Mouse (Mus musculus) ES-E14 (cell line): ENCODE measurements around the gene Abcb1b. TPM values are rescaled to one million over a fixed set of nuclear protein-coding genes. Genes with fewer than 3 reads are reported as not detected.

ENCODE experiments used
- DNase-seq: peaks from one replicate; pipeline ENCODE4 v3.0.0-alpha.2; 2013; ENCODE audit warnings: low read depth, low spot score
- H3K27ac ChIP-seq: 2 replicates; pipeline ENCODE4 v1.5.1; 2012; ENCODE audit warnings: low read depth, mild to moderate bottlenecking, low read length, moderate library complexity, mixed read lengths; ENCODE audit not compliant: poor library complexity, insufficient read depth, severe bottlenecking
- H3K36me3 ChIP-seq: 2 replicates; pipeline ENCODE4 v1.6.1; 2012; ENCODE audit warnings: mild to moderate bottlenecking, low read length, moderate library complexity, mixed read lengths; ENCODE audit not compliant: control insufficient read depth, poor library complexity, insufficient read depth, severe bottlenecking
- H3K4me1 ChIP-seq, 2 experiments: fragments of 150-350 bp in 1 of 2; sonication (generic) in 1 of 2; 2 replicates each; pipeline ENCODE4 v1.6.1; 2012; ENCODE audit warnings: low read length in 2 of 2, mild to moderate bottlenecking in 1 of 2, mixed read lengths in 1 of 2; ENCODE audit not compliant: control insufficient read depth in 2 of 2, insufficient read depth in 2 of 2, poor library complexity in 1 of 2
- H3K4me3 ChIP-seq, 2 experiments: fragments of 150-350 bp in 1 of 2; sonication (generic) in 1 of 2; 2 replicates each; pipeline ENCODE4 v1.5.1; 2012; ENCODE audit warnings: low read length in 2 of 2, low read depth in 1 of 2, mild to moderate bottlenecking in 1 of 2, mixed read lengths in 1 of 2; ENCODE audit not compliant: insufficient read depth in 1 of 2, poor library complexity in 1 of 2, severe bottlenecking in 1 of 2
- H3K9ac ChIP-seq: 2 replicates; pipeline ENCODE4 v1.6.1; 2012; ENCODE audit warnings: low read depth, mild to moderate bottlenecking, low read length, mixed read lengths; ENCODE audit not compliant: poor library complexity, insufficient read depth, severe bottlenecking
- H3K9me3 ChIP-seq: fragments of 150-350 bp; sonication (generic); 2 replicates; pipeline ENCODE4 v1.6.1; 2012; ENCODE audit warnings: low read depth, mild to moderate bottlenecking, low read length; ENCODE audit not compliant: control insufficient read depth, insufficient read depth
- CHD2 ChIP-seq: IDR thresholded peaks from 2 replicates; pipeline ENCODE4 v1.6.1; 2014; ENCODE audit warnings: mild to moderate bottlenecking, low read depth, low read length, inconsistent platforms
- HCFC1 ChIP-seq: IDR thresholded peaks from 2 replicates; pipeline ENCODE4 v1.6.1; 2012; ENCODE audit warnings: low read length, inconsistent platforms, borderline replicate concordance; ENCODE audit not compliant: insufficient read depth
- MAFK ChIP-seq: IDR thresholded peaks from 2 replicates; pipeline ENCODE4 v1.6.1; 2014; ENCODE audit warnings: mild to moderate bottlenecking, low read depth, low read length, inconsistent platforms; ENCODE audit not compliant: insufficient read depth
- ZC3H11A ChIP-seq: IDR thresholded peaks from 2 replicates; pipeline ENCODE4 v1.6.1; 2012; ENCODE audit warnings: low read depth, mild to moderate bottlenecking, inconsistent platforms, low read length, borderline replicate concordance
- ZNF384 ChIP-seq: IDR thresholded peaks from 2 replicates; pipeline ENCODE4 v1.6.1; 2012; ENCODE audit warnings: low read depth, low read length, inconsistent platforms
- in situ Hi-C, 2 experiments: fragments of 600-800 bp; cut with MboI; formaldehyde crosslinking; loops; one replicate each; pipeline ENCODE4 v1.15.1; 2025; ENCODE audit warnings: low sequenced_read_pairs in 2 of 2, inconsistent platforms in 1 of 2; ENCODE audit not compliant: unreplicated experiment in 2 of 2
- total RNA-seq: library from RNA; depleted of rRNA; stranded (reverse); fragments of 300-350 nt; gene quantifications from 2 replicates; pipeline ENCODE4 v1.2.3, GENCODE M21; 2012

Abcb1b gene
- total RNA-seq, 1 experiment = 72.2 TPM

DNA sequence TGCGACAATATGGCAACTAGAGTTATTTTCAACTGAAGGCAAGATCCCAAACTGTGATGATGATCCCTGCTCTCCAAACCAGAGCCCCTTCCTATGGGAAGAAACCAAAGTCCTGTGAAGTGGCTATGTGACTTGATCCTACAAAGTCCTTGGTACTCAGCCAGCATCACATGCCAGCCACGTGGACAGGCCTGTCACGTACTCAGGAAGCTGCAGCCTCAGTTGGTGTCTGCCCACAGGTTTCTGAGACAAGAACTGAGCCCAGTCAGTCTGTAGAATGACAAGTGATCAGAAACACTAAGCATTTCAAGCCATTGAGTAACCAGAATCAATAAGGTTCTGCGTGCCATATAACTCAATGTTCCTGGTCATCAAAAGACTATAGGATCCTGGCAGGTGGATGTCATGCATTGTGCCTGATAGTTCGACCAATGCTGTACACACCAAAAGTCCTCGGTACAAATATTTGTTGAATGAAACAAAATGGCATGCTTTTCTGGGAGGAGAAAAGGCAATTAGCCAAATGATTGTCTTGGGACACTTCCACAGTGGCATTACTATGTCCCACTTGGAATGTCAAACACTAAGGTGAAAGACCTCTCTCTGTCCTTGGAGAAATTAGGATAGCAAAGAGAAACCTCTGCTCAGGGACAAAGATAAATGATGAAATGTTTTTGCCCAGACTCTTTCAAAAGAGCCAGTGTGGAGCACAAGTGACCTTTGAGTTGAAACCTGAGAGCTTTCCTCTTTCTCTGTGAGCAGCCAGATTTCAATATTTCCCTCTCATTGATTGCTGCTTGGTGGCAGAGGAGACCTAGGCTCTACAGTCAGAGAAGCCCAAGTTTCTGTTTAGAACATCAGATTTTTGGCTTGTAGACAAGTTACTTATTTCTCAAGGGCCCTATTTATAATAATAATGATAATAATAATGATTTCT is 75.3 kb downstream of the Abcb1b start:
- Histone ChIP-seq H3K9me3 (no peaks in the 10 kb centered on the region), H3K4me3 (no peak overlapping the region), H3K4me1 (no peaks in the 10 kb centered on the region), H3K9ac (no peak overlapping the region), H3K27ac (no peak overlapping the region), H3K36me3 (no peaks in the 10 kb centered on the region)
- no peak for TF ChIP-seq ZC3H11A
- TF ChIP-seq CHD2 = no peak
- TF ChIP-seq MAFK = no peak
- TF ChIP-seq HCFC1 = no peak
- TF ChIP-seq ZNF384 = no peak
- in situ Hi-C loops = no loop called here
- DNase-seq = no peak

DNA sequence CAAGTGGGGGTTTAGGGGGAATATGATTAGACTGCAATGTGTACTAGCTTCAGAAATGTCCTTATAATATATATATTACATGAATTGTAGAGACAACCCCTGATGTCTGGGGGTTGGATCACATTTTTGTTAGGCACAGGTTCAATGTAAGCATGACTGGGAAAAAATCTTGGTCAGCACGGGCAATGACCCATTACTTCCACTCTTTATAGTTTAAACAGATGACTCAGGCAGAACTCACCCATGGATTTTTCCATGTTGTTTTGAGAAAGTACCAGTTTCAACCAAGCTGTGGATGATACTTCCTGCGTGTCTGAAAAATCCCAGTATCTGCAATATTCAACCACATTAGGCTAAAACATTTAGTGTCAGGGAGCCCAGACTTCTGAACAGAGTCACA is 79.1 kb downstream of the Abcb1b start:
- H3K9ac ChIP-seq = no peak overlapping the region
- H3K27ac ChIP-seq = no peak overlapping the region
- TF ChIP-seq ZC3H11A (no peak), HCFC1 (no peak), CHD2 (no peak), ZNF384 (no peak), MAFK (no peak)
- H3K4me3 ChIP-seq = no peak overlapping the region
- in situ Hi-C loops = no loop called here
- H3K36me3 ChIP-seq = no peaks in the 10 kb centered on the region
- no peaks in the 10 kb centered on the region for H3K9me3 ChIP-seq
- no peaks in the 10 kb centered on the region for H3K4me1 ChIP-seq
- no peak for DNase-seq

DNA sequence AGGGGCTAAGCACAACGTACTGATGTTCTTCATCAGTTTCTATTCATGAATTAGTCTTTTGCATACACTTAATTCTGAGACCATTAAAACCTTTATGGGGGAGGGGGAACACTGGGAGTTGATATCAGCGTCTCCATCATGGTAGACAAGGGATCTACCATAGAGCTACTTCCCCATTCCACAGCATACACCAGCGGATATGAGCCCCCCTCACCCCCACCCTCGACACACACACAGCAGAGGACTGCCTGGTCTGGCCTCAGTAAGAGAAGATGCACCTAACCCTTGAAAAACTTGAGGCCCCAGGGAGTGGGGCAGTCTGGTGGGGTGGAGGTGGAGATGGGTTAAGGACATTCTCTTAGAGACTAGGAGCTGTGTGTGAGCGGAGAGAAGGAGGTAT is 79.9 kb downstream of the Abcb1b start:
- Histone ChIP-seq H3K4me1 (no peaks in the 10 kb centered on the region), H3K9me3 (no peaks in the 10 kb centered on the region), H3K4me3 (no peak overlapping the region), H3K27ac (no peak overlapping the region), H3K36me3 (no peaks in the 10 kb centered on the region), H3K9ac (no peak overlapping the region)
- no peak for DNase-seq
- in situ Hi-C loops = no loop called here
- no peak for TF ChIP-seq ZNF384
- no peak for TF ChIP-seq CHD2
- TF ChIP-seq ZC3H11A = no peak
- no peak for TF ChIP-seq MAFK
- no peak for TF ChIP-seq HCFC1

DNA sequence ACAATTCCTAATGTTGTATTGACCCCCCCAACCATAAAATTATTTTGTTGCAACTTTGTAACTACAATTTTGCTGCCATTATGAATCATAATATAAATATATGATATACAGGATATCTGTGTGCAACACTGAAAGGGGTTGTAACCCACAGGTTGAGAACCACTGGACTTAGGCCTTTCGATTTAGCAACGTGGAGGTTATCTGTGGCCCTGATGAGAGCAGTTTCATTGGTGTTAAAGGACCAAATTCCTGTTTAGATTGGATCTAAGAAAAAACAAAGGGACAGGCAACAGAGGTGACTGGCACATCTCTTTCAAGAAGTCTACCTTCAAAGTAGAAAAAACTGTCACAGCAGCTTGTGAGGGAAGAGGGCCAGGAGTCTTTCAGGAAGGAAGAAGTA is 87.9 kb downstream of the Abcb1b start:
- Histone ChIP-seq H3K4me1 (no peaks in the 10 kb centered on the region), H3K36me3 (no peaks in the 10 kb centered on the region), H3K9me3 (no peaks in the 10 kb centered on the region), H3K9ac (no peak overlapping the region), H3K4me3 (no peak overlapping the region), H3K27ac (no peak overlapping the region)
- DNase-seq = no peak
- in situ Hi-C loops = no loop called here
- no peak for TF ChIP-seq ZNF384
- no peak for TF ChIP-seq MAFK
- no peak for TF ChIP-seq ZC3H11A
- TF ChIP-seq CHD2 = no peak
- TF ChIP-seq HCFC1 = no peak
